Mouse (Mus musculus) C2C12 (cell line): ENCODE measurements around the gene Ppy.

Experiments used
- CEBPB ChIP-seq: IDR thresholded peaks from one replicate; pipeline ENCODE4 v1.6.1; 2011; ENCODE audit warnings: low read depth, mild to moderate bottlenecking, control low read depth, moderate library complexity
- CTCF ChIP-seq: IDR thresholded peaks from one replicate; pipeline ENCODE4 v1.5.1; 2011; ENCODE audit not compliant: control insufficient read depth, insufficient read depth, insufficient read length
- FOSL1 ChIP-seq: IDR thresholded peaks from one replicate; pipeline ENCODE4 v1.8.0; 2011; ENCODE audit warnings: mild to moderate bottlenecking, low read length; ENCODE audit not compliant: poor library complexity, insufficient read depth, severe bottlenecking
- MAX ChIP-seq: IDR thresholded peaks from one replicate; pipeline ENCODE4 v1.6.1; 2011; ENCODE audit warnings: mild to moderate bottlenecking, control low read depth
- MYOD1 ChIP-seq: IDR thresholded peaks from one replicate; pipeline ENCODE4 v1.6.1; 2011; ENCODE audit warnings: low read depth; ENCODE audit not compliant: control insufficient read depth, insufficient read length
- MYOG ChIP-seq: IDR thresholded peaks from one replicate; pipeline ENCODE4 v1.6.1; 2011; ENCODE audit not compliant: control insufficient read depth, insufficient read length; ENCODE audit errors: extremely low read depth
- USF1 ChIP-seq: IDR thresholded peaks from one replicate; pipeline ENCODE4 v1.6.1; 2011; ENCODE audit warnings: low read depth, mild to moderate bottlenecking, control low read depth, moderate library complexity

- TF ChIP-seq MYOD1, result no peak
- no peak for TF ChIP-seq CTCF
- no peak for TF ChIP-seq MYOG
- no peak for TF ChIP-seq MAX
- no peak for TF ChIP-seq USF1
- TF ChIP-seq CEBPB, result no peak
- TF ChIP-seq FOSL1, result no peak
Observed at GRCm38 (mm10) chr11:102082322-102082721, 18.8 kb downstream of the Ppy start.
